Mouse (Mus musculus) left cerebral cortex, adult 2 months (tissue): Measurements from ENCODE around the gene Sgo2b. TPM values are rescaled to one million over a fixed set of nuclear protein-coding genes. Genes with fewer than 3 reads are reported as not detected.

ENCODE experiments used
- DNase-seq, 2 experiments: peaks; one replicate each; pipeline ENCODE4 v3.0.0; 2021 to 2022; ENCODE audit warnings: low spot score in 2 of 2, mixed read lengths in 1 of 2; ENCODE audit errors: extremely low spot score in 1 of 2
- H3K27ac ChIP-seq: fragments of 200-600 bp; 2 replicates; pipeline ENCODE4 v1.8.1; 2022
- H3K4me3 ChIP-seq: fragments of 200-600 bp; 2 replicates; pipeline ENCODE4 v1.8.1; 2022
- CTCF ChIP-seq: fragments of 200-600 bp; IDR thresholded peaks from 2 replicates; pipeline ENCODE4 v1.8.1; 2022; ENCODE audit warnings: antibody characterized with exemption, mild to moderate bottlenecking, moderate library complexity
- intact Hi-C: fragments of 180-260 bp; cut with DNase I; formaldehyde crosslinking; loops from one replicate; pipeline ENCODE4 v1.15.1; 2025
- total RNA-seq, 2 experiments: library from RNA; stranded (reverse); gene quantifications; 2 replicates each; pipeline ENCODE4 v1.2.3; 2021

Gene Sgo2b
- total RNA-seq, 2 experiments from 2014 or later: not detected

GRCm38 (mm10) chr8:63876949-63877348 is 75.1 kb downstream of the Sgo2b start:
- peak in 1 of 2 experiments; percentile 11 for DNase-seq
- no peak for TF ChIP-seq CTCF
- intact Hi-C loops: loop anchor here (1.0 to 10.0 kb wide), 4 partner anchors 922 to 1985 kb away; partner anchors contain the start of gene Spock3

More at GRCm38 (mm10) chr8:63876949-63877348, 75.1 kb downstream of the Sgo2b start:
- Histone ChIP-seq H3K27ac (no peak overlapping the region), H3K4me3 (no peak overlapping the region)
